Mouse (Mus musculus) sigmoid colon, adult 10 weeks (tissue): ENCODE results near the gene Dera. TPM values are rescaled to one million over a fixed set of nuclear protein-coding genes. Genes with fewer than 3 reads are reported as not detected.

ENCODE experiments used
- polyA plus RNA-seq: library from polyadenylated mRNA; stranded (reverse); fragments of 350-450 nt; fragmentation: Illumina TruSeq; extraction: RNeasy Lipid Tissue Mini Kit (QIAGEN cat#74804); gene quantifications from one replicate; pipeline ENCODE4 v1.2.3, GENCODE M21; 2014; ENCODE audit warnings: low read depth, low replicate concordance

The Dera gene
- polyA plus RNA-seq = 90.7 TPM

GRCm38 (mm10) chr6:137754056-137754856 lies at the start of gene Dera:
TSS of gene Dera (plus strand) at chr6:137754546.

GRCm38 (mm10) chr6:137734846-137735609 lies 19.3 kb upstream of the Dera start, which contains the start of gene Strap:
TSS of gene Strap (plus strand) at chr6:137735078.

Other genes with a start within 250 kb of the Dera start
- 168 TPM for gene Eps8, start 99.7 kb upstream of the Dera start, polyA plus RNA-seq
- gene Strap, start 19.5 kb upstream of the Dera start, polyA plus RNA-seq = 126 TPM